Comparison of ENCODE assay signal across 22 mouse cellular contexts in genomic region chr13:3744870-3745269, GRCm38 (mm10). TPM values are rescaled to one million over a fixed set of nuclear protein-coding genes. Genes with fewer than 3 reads are reported as not detected.
DNase-seq lines count a peak whose midpoint lies in the region; ATAC-seq and TF ChIP-seq lines count a peak whose summit lies in the region.
"Had no signal": no experiment of that assay in that cellular context is flagged by ENCODE, and none has a peak within 500 bp of the region (broad histone marks: within the 10 kb centered on the region; RNA-seq: fewer than 3 reads in every experiment).

No protein-coding gene starts in this region.

- H3K27ac ChIP-seq in gastrocnemius, adult 2 months, result no peak overlapping the region
- H3K27ac ChIP-seq: forebrain, embryonic 15.5 days; heart, embryonic 15.5 days; hindbrain, embryonic 13.5 days; hindbrain, postnatal 0 days had no signal

- peak; percentile 0 for DNase-seq in gastrocnemius, postnatal 10 days
- no peak for DNase-seq in gastrocnemius, adult 2 months
- DNase-seq in kidney, adult 18-20 months, result no peak
- DNase-seq in frontal cortex, postnatal 36 days (ENCODE audit: low spot score in 2 of 2), result no peak
- no peak for DNase-seq in yolk sac, embryonic 10.5 days (ENCODE audit: low spot score)
- DNase-seq: adrenal gland, postnatal 10 days; B cell, adult 2 months; cerebellum, adult 18-20 months; cerebellum, adult 9-11 months; cerebellum, postnatal 36 days; gastrocnemius, postnatal 25 days; heart, adult 18-20 months; heart, postnatal 14 days had no signal

- peak; percentile 75 for ATAC-seq in granulocyte monocyte progenitor cell, adult 5-6 weeks (replicated peaks; ENCODE audit: poor library complexity, severe bottlenecking)
- peak; percentile 49 for ATAC-seq in megakaryocyte, adult 5-6 weeks (ENCODE audit: poor library complexity, severe bottlenecking)
- ATAC-seq: CD4-positive, CD25-positive, alpha-beta regulatory T cell, adult 4 months; forebrain, embryonic 15.5 days; hindbrain, postnatal 0 days had no signal

- no peak overlapping the region for H3K4me3 ChIP-seq in gastrocnemius, adult 2 months
- H3K4me3 ChIP-seq: embryonic facial prominence, embryonic 12.5 days; forebrain, embryonic 15.5 days; heart, embryonic 15.5 days; hindbrain, embryonic 13.5 days had no signal

- no peak for TF ChIP-seq CTCF in gastrocnemius, adult 2 months (IDR thresholded peaks at IDR 0.05)

- intact Hi-C loops in gastrocnemius, adult 2 months (cut with DNase I), result no loop called here

RNA-seq across cellular contexts. Expression of gene Calml3, which starts 59.2 kb away (rescaled TPM):
- not detected for total RNA-seq in gastrocnemius, postnatal 10 days (2021)
- total RNA-seq in gastrocnemius, adult 2 months (2021), result not detected
- not detected in 2 replicates for total RNA-seq in granulocyte monocyte progenitor cell, adult 5-6 weeks (2014; fragmentation: Nextera tagmentation)
- total RNA-seq in granulocyte monocyte progenitor cell, adult 5-6 weeks (2017), result not detected in 2 replicates
- total RNA-seq in megakaryocyte, adult 5-6 weeks (2015), result not detected in 2 replicates
- total RNA-seq in megakaryocyte, adult 5-6 weeks (2017), result not detected in 2 replicates
- total RNA-seq: adrenal gland, postnatal 10 days; gastrocnemius, postnatal 25 days; heart, adult 18-20 months; hematopoietic stem cell, adult 5-6 weeks; hindbrain, postnatal 0 days had no signal
